Mouse (Mus musculus): ENCODE measurements around the gene Sdr39u1.

DNA sequence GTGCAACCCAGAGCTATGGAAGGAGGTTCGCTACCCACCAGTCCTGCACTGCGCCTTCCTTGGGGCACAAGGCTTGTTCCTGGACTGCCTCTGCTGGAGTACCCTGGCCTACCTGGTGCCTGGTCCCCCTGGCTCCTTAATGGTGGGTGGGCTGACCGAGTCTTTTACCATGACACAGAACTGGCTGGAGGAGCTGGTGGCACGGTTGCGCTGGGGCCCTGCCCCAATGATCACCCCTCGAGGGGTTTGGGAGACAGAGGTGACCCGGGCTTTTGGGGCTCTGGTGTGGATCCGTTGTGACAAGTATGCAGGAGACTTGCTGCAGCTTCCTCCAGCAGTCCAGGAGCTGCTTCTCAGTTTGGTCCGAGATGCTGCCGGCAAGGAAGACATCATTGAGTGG is 37.1 kb downstream of the Sdr39u1 start:
- TF ChIP-seq CTCF (IDR thresholded peaks at IDR 0.05; ENCODE audit: low read depth, low read length) (no peak), POLR2A (IDR thresholded peaks at IDR 0.05; ENCODE audit: borderline replicate concordance, low read depth, low read length) (no peak)

Measured in bone marrow macrophage, adult 2 months (primary cell).